Mouse (Mus musculus) liver, adult (tissue): Measurements from ENCODE around the gene Rps15.

ENCODE experiments used
- GATA4 ChIP-seq: IDR thresholded peaks from 2 replicates; pipeline ENCODE4 v1.6.1; 2014; ENCODE audit warnings: mild to moderate bottlenecking, low read length; ENCODE audit not compliant: insufficient replicate concordance

The Rps15 gene

DNA sequence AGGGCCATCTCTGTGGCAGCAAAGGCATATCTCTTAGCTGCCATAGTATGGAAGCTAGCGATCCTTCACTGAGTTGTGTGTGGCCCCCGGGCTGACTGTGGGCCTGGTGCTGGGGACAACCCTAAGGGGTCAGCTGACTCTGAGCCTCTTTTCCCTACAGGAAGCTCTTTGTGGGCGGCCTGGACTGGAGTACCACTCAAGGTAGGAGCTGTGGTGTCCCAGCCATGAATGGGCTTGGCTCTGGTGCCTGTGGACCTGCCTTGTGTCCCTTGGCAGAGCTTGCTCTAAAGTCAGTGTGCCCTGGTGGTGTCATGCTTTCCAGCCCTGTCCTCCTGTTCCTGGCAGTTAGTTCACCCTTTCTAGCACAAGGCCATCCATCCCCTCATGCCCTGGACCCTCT lies 18.4 kb upstream of the Rps15 start:
- no peak for TF ChIP-seq GATA4

- no peak for TF ChIP-seq GATA4
These were observed 16.0 kb upstream of the Rps15 start for GRCm38 (mm10) chr10:80276238-80276637.

GRCm38 (mm10) chr10:80278390-80278789 lies 13.9 kb upstream of the Rps15 start:
- no peak for TF ChIP-seq GATA4

DNA sequence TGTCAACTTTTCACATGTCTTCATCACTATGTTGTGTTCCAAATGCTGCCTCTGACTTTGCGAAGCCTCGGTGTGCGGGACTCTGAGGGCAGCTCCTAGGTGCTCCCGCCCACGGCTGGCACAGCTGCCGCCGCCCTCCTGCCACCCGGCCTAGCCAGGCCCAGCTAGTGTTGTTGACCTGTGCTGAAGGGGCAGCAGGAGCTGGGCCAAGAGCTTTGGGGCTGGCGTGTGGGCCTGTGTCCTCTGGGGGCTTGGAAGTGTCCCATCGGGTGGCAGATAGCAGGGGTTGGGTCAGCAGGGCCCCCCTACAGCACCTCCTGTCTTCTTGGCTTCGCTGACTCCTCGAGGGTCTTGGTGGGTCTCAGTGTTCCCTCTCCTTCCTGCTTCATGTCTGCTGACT lies 13.0 kb upstream of the Rps15 start:
- no peak for TF ChIP-seq GATA4

DNA sequence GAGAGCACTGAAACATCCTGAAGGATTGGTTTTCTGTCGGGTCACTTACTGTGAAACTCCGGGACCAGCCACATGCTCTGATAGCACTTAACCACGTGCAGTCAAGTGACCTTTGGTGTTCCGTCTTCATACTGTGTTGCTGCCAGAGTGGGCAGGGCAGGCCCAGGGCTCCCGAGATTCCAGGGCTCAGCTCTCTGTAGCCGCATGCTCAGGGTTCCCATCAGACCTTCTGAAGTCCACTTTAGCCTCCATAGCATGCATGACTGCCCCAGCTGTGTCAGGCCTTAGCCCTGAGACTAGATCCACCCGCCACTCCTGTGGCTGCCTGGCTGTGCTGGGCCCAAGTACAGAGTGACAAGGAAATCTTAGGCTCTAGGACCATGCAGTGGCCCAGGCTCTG lies 10.9 kb upstream of the Rps15 start:
- no peak for TF ChIP-seq GATA4

DNA sequence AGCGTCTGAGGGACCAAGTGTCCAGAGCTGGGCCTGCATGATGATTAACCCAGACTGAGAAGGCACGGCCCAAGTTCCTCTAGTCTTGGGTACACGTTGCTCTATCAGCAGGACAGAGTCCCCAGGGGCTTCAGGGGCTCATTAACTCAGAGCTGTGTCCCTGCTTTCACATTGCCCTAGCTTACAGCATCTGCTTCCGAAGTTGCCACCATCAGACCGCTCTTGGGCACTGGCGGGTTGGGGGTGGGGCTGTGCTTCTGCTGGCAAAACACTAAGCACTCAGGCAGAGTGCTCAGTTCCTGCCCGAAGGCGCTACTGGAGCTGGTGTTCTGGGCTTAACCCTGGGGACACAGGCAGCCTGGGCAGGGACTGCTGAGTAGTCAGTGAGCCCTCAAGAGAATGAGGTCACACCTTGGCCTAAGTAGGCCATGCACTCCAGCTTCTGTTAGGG lies 10.3 kb upstream of the Rps15 start:
- TF ChIP-seq GATA4, result no peak

GRCm38 (mm10) chr10:80282481-80283441 lies 9.5 kb upstream of the Rps15 start:
- TF ChIP-seq GATA4, result no peak

DNA sequence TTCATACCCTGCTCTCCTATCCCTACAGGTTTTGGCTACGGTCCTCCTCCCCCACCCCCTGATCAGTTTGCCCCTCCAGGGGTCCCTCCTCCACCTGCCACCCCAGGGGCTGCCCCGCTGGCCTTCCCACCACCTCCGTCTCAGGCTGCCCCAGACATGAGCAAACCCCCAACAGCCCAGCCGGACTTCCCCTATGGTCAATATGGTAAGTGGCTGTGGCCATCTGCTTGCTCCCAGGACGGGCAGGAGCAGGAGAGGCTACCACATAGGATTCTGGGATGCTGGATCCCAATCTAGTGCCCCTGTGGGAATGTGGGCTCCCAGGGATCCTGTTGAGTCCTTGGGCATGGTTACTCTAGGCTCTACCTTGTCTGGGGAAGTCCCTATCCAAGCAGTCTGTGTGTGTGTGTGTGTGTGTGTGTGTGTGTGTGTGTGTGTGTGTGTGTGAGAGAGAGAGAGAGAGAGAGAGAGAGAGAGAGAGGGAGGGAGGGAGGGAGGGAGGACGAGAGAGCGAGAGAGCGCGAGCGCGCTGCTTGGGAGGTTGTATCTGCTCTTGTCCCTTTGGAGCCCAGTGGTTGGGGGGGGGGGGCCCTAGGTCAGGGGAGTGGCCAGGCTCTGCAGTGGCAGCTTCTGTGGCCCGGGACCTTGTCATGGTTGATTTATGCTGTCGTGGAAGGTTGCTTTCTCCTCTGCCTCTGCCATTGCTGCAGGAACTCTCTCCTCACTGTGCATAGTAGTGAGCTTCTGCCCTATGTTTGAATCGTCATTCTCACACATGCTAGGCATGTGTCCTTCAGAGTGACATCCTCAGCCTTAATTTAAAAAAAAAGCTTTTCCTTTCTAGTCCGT lies 6.8 kb upstream of the Rps15 start:
- TF ChIP-seq GATA4, result no peak

DNA sequence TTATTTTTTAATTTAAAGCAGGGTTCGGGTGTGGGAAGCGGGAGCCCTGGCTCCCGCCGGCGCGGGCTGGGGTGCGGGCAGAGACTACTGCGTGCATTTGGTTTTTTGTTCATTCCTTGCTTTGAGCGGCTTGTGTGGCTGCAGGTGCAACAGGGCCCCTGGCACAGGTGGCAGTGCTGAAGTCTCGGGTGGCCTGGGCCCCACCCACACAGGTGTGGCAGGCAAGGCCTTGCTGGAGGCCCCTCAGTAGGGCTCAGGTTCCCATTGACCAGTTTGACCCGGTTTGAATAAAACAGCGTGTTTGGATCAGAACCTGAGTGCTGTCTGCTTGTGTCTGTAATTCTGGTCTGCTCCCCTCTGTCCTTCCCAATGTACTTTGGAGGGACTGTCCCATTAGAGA lies 4.2 kb upstream of the Rps15 start:
- TF ChIP-seq GATA4, result no peak

GRCm38 (mm10) chr10:80288657-80289056 lies 3.6 kb upstream of the Rps15 start:
- TF ChIP-seq GATA4, result no peak

DNA sequence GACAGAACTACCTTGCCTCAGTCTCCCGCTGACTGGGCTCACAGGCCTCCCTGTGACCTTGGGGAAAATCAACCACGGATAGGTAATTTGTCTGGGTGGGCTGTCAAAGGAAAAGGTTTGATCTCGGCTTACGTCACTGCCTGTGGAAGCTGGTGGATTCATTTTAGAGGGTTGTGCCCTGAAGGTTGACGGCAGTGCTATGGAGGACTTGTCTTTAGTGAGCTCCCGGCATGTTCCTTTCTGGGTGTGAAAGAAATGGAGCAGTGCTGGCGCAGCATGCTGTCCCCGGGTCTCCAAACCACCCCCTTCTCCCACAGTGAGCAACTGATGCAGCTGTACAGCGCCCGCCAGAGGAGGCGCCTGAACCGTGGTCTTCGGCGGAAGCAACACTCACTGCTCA lies 1.1 kb downstream of the Rps15 start:
- no peak for TF ChIP-seq GATA4

GRCm38 (mm10) chr10:80294311-80294710 lies 2.1 kb downstream of the Rps15 start:
- TF ChIP-seq GATA4, result no peak

GRCm38 (mm10) chr10:80294788-80295303 lies 2.6 kb downstream of the Rps15 start:
- TF ChIP-seq GATA4, result no peak

GRCm38 (mm10) chr10:80295618-80296425 lies 3.6 kb downstream of the Rps15 start, which contains the start of gene Apc2:
Gene Apc2 (plus strand): TSS chr10:80295977.
- TF ChIP-seq GATA4, result no peak

GRCm38 (mm10) chr10:80296824-80297223 lies 4.6 kb downstream of the Rps15 start:
- TF ChIP-seq GATA4, result no peak
